Comparison of ENCODE assay signal across 8 mouse cellular contexts in genomic region chr6:125422051-125422822, GRCm38 (mm10). TPM values are rescaled to one million over a fixed set of nuclear protein-coding genes. Genes with fewer than 3 reads are reported as not detected.
DNase-seq lines count a peak whose midpoint lies in the region; ATAC-seq and TF ChIP-seq lines count a peak whose summit lies in the region.

No protein-coding gene starts in this region.

- no peak overlapping the region for H3K9ac ChIP-seq in ES-Bruce4 (ENCODE audit: low read depth, poor library complexity, severe bottlenecking)
- H3K9ac ChIP-seq in hindbrain, postnatal 0 days (replicated peaks; ENCODE audit: low read length), result no peak overlapping the region
- peak overlapping the region; percentile 36; the same call in 1 of the 2 replicates for H3K9ac ChIP-seq in liver, embryonic 13.5 days

- WGBS in hindbrain, postnatal 0 days, result 23% methylated on average over 20 of the region's 20 CpGs
- 16% methylated on average over 20 of the region's 20 CpGs for WGBS in liver, embryonic 13.5 days (ENCODE audit: insufficient replicate concordance)
- 20% methylated on average over 18 of the region's 20 CpGs for WGBS in thymus, adult 2 months

- peaks cover 7% of the 10 kb centered on the region for H3K4me1 ChIP-seq in ES-Bruce4 (ENCODE audit: control insufficient read depth, insufficient read depth, low read length)
- H3K4me1 ChIP-seq in hindbrain, postnatal 0 days (ENCODE audit: insufficient read depth, low read length), result 0 out of 2 replicates have a peak, but pooled peaks cover 3% of the 10 kb centered on the region
- peaks cover 40% of the 10 kb centered on the region for H3K4me1 ChIP-seq in liver, embryonic 13.5 days (replicated peaks)
- H3K4me1 ChIP-seq in thymus, adult 2 months (replicated peaks; ENCODE audit: control insufficient read depth, insufficient read depth, low read length), result peaks cover 22% of the 10 kb centered on the region

- no peak overlapping the region for H3K4me3 ChIP-seq in ES-Bruce4 (ENCODE audit: low read depth, low read length)
- H3K4me3 ChIP-seq in hindbrain, postnatal 0 days (ENCODE audit: low read length), result no peak overlapping the region
- peak overlapping the region; percentile 26 for H3K4me3 ChIP-seq in liver, embryonic 13.5 days (replicated peaks)
- H3K4me3 ChIP-seq in myocyte, result no peak overlapping the region
- no peak overlapping the region for H3K4me3 ChIP-seq in thymus, adult 2 months (ENCODE audit: control insufficient read depth, insufficient read depth, low read length)

- TF ChIP-seq EP300 in ES-Bruce4 (IDR thresholded peaks at IDR 0.05; ENCODE audit: insufficient read depth, low read depth, low read length), result peak; percentile 61; the same call in 1 of the 2 replicates

- H3ac ChIP-seq in myocyte (ENCODE audit: control insufficient read depth, insufficient read length), result no peak overlapping the region

- peak; percentile 75 for DNase-seq in adrenal gland, postnatal 25 days
- peak; percentile 63 for DNase-seq in forelimb bud, embryonic 11.5 days (ENCODE audit: low read depth, low spot score)
- peak; percentile 48 for DNase-seq in hindbrain, postnatal 0 days (ENCODE audit: low spot score)
- DNase-seq in liver, embryonic 13.5 days, result peak; percentile 61
- DNase-seq in thymus, adult 2 months, result peak; percentile 91
- no peak for DNase-seq in left cerebral cortex, adult 11 months (ENCODE audit: low spot score)

- H3K4me2 ChIP-seq in hindbrain, postnatal 0 days (ENCODE audit: low read depth, low read length), result peak overlapping the region; percentile 38
- H3K4me2 ChIP-seq in liver, embryonic 13.5 days, result peak overlapping the region; percentile 44
- peak overlapping the region; percentile 77 for H3K4me2 ChIP-seq in myocyte (ENCODE audit: low read depth)

- TF ChIP-seq CTCF in ES-Bruce4 (IDR thresholded peaks at IDR 0.05; ENCODE audit: low read depth, low read length), result no peak
- no peak for TF ChIP-seq CTCF in hindbrain, postnatal 0 days (IDR thresholded peaks at IDR 0.05; ENCODE audit: low read depth)
- TF ChIP-seq CTCF in thymus, adult 2 months (IDR thresholded peaks at IDR 0.05; ENCODE audit: borderline replicate concordance, control insufficient read depth, extremely low read depth, insufficient read depth, low read length, poor library complexity), result no peak

- H3K9me3 ChIP-seq in ES-Bruce4 (replicated peaks; ENCODE audit: control insufficient read depth, insufficient read depth, low read length, poor library complexity, severe bottlenecking), result no peaks in the 10 kb centered on the region
- H3K9me3 ChIP-seq in hindbrain, postnatal 0 days (ENCODE audit: low read length), result no peaks in the 10 kb centered on the region
- H3K9me3 ChIP-seq in liver, embryonic 13.5 days (replicated peaks), result no peaks in the 10 kb centered on the region

- H3K36me3 ChIP-seq in ES-Bruce4 (ENCODE audit: control insufficient read depth, insufficient read depth, low read length, poor library complexity, severe bottlenecking), result no peaks in the 10 kb centered on the region
- H3K36me3 ChIP-seq in hindbrain, postnatal 0 days (ENCODE audit: insufficient read depth, low read length), result no peaks in the 10 kb centered on the region
- no peaks in the 10 kb centered on the region for H3K36me3 ChIP-seq in liver, embryonic 13.5 days
- no peaks in the 10 kb centered on the region for H3K36me3 ChIP-seq in myocyte (ENCODE audit: control insufficient read depth, insufficient read depth)
- no peaks in the 10 kb centered on the region for H3K36me3 ChIP-seq in thymus, adult 2 months (ENCODE audit: control insufficient read depth, insufficient read depth, low read length)

- TF ChIP-seq POLR2A in ES-Bruce4 (IDR thresholded peaks at IDR 0.05; ENCODE audit: insufficient read depth, low read length), result peak; percentile 58
- peak; percentile 32 for TF ChIP-seq POLR2A in myocyte (IDR thresholded peaks at IDR 0.05; ENCODE audit: insufficient read length, low read depth)
- TF ChIP-seq POLR2A in thymus, adult 2 months (IDR thresholded peaks at IDR 0.05; ENCODE audit: control insufficient read depth, extremely low read depth, insufficient read depth, low read length, poor library complexity), result no peak

- H3K79me2 ChIP-seq in myocyte (ENCODE audit: control insufficient read depth, insufficient read depth), result no peaks in the 10 kb centered on the region

- H3K27ac ChIP-seq in ES-Bruce4 (ENCODE audit: insufficient read depth, low read length), result peak overlapping the region; percentile 79
- H3K27ac ChIP-seq in hindbrain, postnatal 0 days, result no peak overlapping the region
- no peak overlapping the region for H3K27ac ChIP-seq in liver, embryonic 13.5 days
- no peak overlapping the region for H3K27ac ChIP-seq in thymus, adult 2 months (ENCODE audit: control insufficient read depth, insufficient read depth, low read length)

- ATAC-seq in hindbrain, postnatal 0 days, result no peak
- peak; percentile 49 for ATAC-seq in liver, embryonic 13.5 days (ENCODE audit: low read depth)

- H3K27me3 ChIP-seq in ES-Bruce4 (ENCODE audit: control insufficient read depth, insufficient read depth, low read length, poor library complexity, severe bottlenecking) (no peaks in the 10 kb centered on the region), myocyte (ENCODE audit: control insufficient read depth, insufficient read depth, insufficient read length) (no peaks in the 10 kb centered on the region)
- no peaks in the 10 kb centered on the region for H3K27me3 ChIP-seq in hindbrain, postnatal 0 days (ENCODE audit: insufficient read depth, low read length)
- H3K27me3 ChIP-seq in liver, embryonic 13.5 days, result 0 out of 2 replicates have a peak, but pooled peaks cover 3% of the 10 kb centered on the region
- no peaks in the 10 kb centered on the region for H3K27me3 ChIP-seq in thymus, adult 2 months (ENCODE audit: control insufficient read depth, insufficient read depth, low read length)

TF ChIP-seq in myocyte, 11 proteins besides CTCF, POLR2A, EP300 and RAD21:
- no peak for TF ChIP-seq CEBPB (IDR thresholded peaks at IDR 0.05; ENCODE audit: insufficient read depth, poor library complexity, severe bottlenecking)
- no peak for TF ChIP-seq E2F4 (IDR thresholded peaks at IDR 0.05; ENCODE audit: insufficient read depth)
- no peak for TF ChIP-seq TCF12 (IDR thresholded peaks at IDR 0.05; ENCODE audit: insufficient read depth, poor library complexity, severe bottlenecking)
- no peak for TF ChIP-seq MYOG (IDR thresholded peaks at IDR 0.05; ENCODE audit: control insufficient read depth in 1 of 3, insufficient read depth in 1 of 3, insufficient read length in 2 of 3, low read depth in 2 of 3)
- TF ChIP-seq MYOD1 (IDR thresholded peaks at IDR 0.05; ENCODE audit: control insufficient read depth in 1 of 3, insufficient read length in 2 of 3, low read depth in 2 of 3), result no peak
- TF ChIP-seq MAX (IDR thresholded peaks at IDR 0.05; ENCODE audit: low read depth), result no peak
- TF ChIP-seq POLR2AphosphoS2 (IDR thresholded peaks at IDR 0.05; ENCODE audit: insufficient read length, low read depth), result no peak
- no peak for TF ChIP-seq USF1 (IDR thresholded peaks at IDR 0.05; ENCODE audit: low read depth)
- no peak for TF ChIP-seq REST (IDR thresholded peaks at IDR 0.05; ENCODE audit: insufficient read depth, insufficient read length)
- TF ChIP-seq TCF3 (IDR thresholded peaks at IDR 0.05; ENCODE audit: insufficient read length, low read depth), result no peak

RNA-seq across cellular contexts. Expression of gene Plekhg6, which starts 41.6 kb away (rescaled TPM):
- polyA plus RNA-seq in ES-Bruce4 (2011; ENCODE audit: insufficient read depth, insufficient read length, low read depth, missing spikeins), result 2.3 and 2.5 TPM in 2 replicates
- 0.30 and 0.38 TPM in 2 replicates for total RNA-seq in adrenal gland, postnatal 25 days (2021)
- total RNA-seq in hindbrain, postnatal 0 days (2014; rRNA removed), result 0.68 and 0.86 TPM in 2 replicates
- 0.32 and 0.74 TPM in 2 replicates for polyA plus RNA-seq in hindbrain, postnatal 0 days (2015; fragmentation: Nextera tagmentation; extraction: Ambion mirVana)
- 0.31 and 0.56 TPM in 2 replicates for polyA plus RNA-seq in liver, embryonic 13.5 days (2015; fragmentation: Nextera tagmentation; extraction: Ambion mirVana)
- polyA plus RNA-seq in myocyte (2012; fragmentation: generic; extraction: Trizol), result 0.14 TPM
- polyA plus RNA-seq in thymus, adult 2 months (2012; rRNA removed), result 2.4 and 2.5 TPM in 2 replicates
